8 mouse cellular contexts compared by ENCODE assay signal in the genomic region with DNA sequence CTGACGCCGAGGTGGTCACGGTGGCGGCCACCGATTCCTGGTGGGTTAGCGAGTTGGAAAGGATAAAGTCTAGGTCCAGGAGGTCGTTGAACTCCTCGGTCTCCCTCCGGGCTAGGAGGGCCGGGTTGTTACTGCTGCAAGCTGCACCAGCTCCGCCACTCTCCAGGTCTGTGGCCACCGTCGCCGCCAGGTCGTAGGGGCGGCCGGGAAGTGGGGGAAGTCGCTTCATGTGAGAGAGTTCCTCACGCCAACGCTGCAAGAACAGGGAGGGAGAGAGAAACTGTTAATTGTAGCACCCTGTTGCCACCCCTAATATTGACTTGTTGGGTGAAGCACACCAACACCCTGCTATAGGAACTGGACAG. TPM values are rescaled to one million over a fixed set of nuclear protein-coding genes. Genes with fewer than 3 reads are reported as not detected.
A peak's percentile ranks its signal among the peaks of the same experiment; 100 is the strongest.
DNase-seq lines count a peak whose midpoint lies in the region; ATAC-seq and TF ChIP-seq lines count a peak whose summit lies in the region.

No protein-coding gene starts in this region.

- H3K9ac ChIP-seq in forebrain, embryonic 11.5 days (ENCODE audit: low read length), result peak overlapping the region; percentile 35
- H3K9ac ChIP-seq in limb, embryonic 12.5 days (replicated peaks), result peak overlapping the region; percentile 59

- no peak for TF ChIP-seq POLR2A in myocyte (IDR thresholded peaks at IDR 0.05; ENCODE audit: insufficient read length, low read depth)

- intact Hi-C loops in left cerebral cortex, postnatal 10 days (cut with DNase I), result loop anchor here (2.0 to 5.0 kb wide), 4 partner anchors 282 to 962 kb away; no protein-coding TSS in a partner anchor

- no peak for ATAC-seq in forebrain, embryonic 11.5 days (replicated peaks; ENCODE audit: low FRiP score)
- ATAC-seq in limb, embryonic 12.5 days (ENCODE audit: insufficient number of reproducible peaks, insufficient read depth, low FRiP score, low TSS enrichment, low read depth), result no peak

- H3K27me3 ChIP-seq in forebrain, embryonic 11.5 days (ENCODE audit: control insufficient read depth, insufficient read depth, low read length), result peaks cover 28% of the 10 kb centered on the region
- peaks cover 45% of the 10 kb centered on the region for H3K27me3 ChIP-seq in limb, embryonic 12.5 days
- H3K27me3 ChIP-seq in myocyte (ENCODE audit: control insufficient read depth, insufficient read depth, insufficient read length), result no peaks in the 10 kb centered on the region

- peaks cover 32% of the 10 kb centered on the region for H3K79me2 ChIP-seq in myocyte (ENCODE audit: control insufficient read depth, insufficient read depth)

- peak overlapping the region; percentile 94 for H3K4me2 ChIP-seq in forebrain, embryonic 11.5 days (ENCODE audit: low read depth, low read length, severe bottlenecking)
- peak overlapping the region; percentile 91 for H3K4me2 ChIP-seq in limb, embryonic 12.5 days
- H3K4me2 ChIP-seq in myocyte (ENCODE audit: low read depth), result peak overlapping the region; percentile 79

- no peak overlapping the region for H3K27ac ChIP-seq in forebrain, embryonic 11.5 days (ENCODE audit: low read depth, low read length)
- H3K27ac ChIP-seq in limb, embryonic 12.5 days, result no peak overlapping the region

- peaks cover 11% of the 10 kb centered on the region for H3K4me1 ChIP-seq in forebrain, embryonic 11.5 days (replicated peaks; ENCODE audit: control insufficient read depth, insufficient read depth, low read length)
- H3K4me1 ChIP-seq in limb, embryonic 12.5 days (replicated peaks), result peaks cover 24% of the 10 kb centered on the region

- peak; percentile 45 for DNase-seq in embryo, embryonic 10.5 days (ENCODE audit: low spot score)
- no peak for DNase-seq in embryo, embryonic 9.5 days (ENCODE audit: extremely low spot score)
- peak; percentile 36 for DNase-seq in 3134 (ENCODE audit: extremely low read depth, insufficient read length, low spot score)
- no peak for DNase-seq in forebrain, embryonic 11.5 days (ENCODE audit: low spot score)
- no peak for DNase-seq in left cerebral cortex, postnatal 10 days (ENCODE audit: extremely low spot score in 1 of 2, low spot score in 2 of 2)
- no peak for DNase-seq in ovary, postnatal 36 days (ENCODE audit: low spot score)

- H3K4me3 ChIP-seq in forebrain, embryonic 11.5 days (ENCODE audit: low read depth, low read length), result peak overlapping the region; percentile 57
- H3K4me3 ChIP-seq in limb, embryonic 12.5 days (replicated peaks), result peak overlapping the region; percentile 62
- H3K4me3 ChIP-seq in myocyte, result peak overlapping the region; percentile 99

- no peaks in the 10 kb centered on the region for H3K9me3 ChIP-seq in forebrain, embryonic 11.5 days (ENCODE audit: control insufficient read depth, low read length)
- H3K9me3 ChIP-seq in limb, embryonic 12.5 days, result no peaks in the 10 kb centered on the region

- under 1% methylated on average over 20 of the region's 20 CpGs for WGBS in forebrain, embryonic 11.5 days
- under 1% methylated on average over 20 of the region's 20 CpGs for WGBS in limb, embryonic 12.5 days

- H3K36me3 ChIP-seq in forebrain, embryonic 11.5 days (ENCODE audit: control insufficient read depth, insufficient read depth, low read length), result no peaks in the 10 kb centered on the region
- no peaks in the 10 kb centered on the region for H3K36me3 ChIP-seq in limb, embryonic 12.5 days
- H3K36me3 ChIP-seq in myocyte (ENCODE audit: control insufficient read depth, insufficient read depth), result peaks cover 21% of the 10 kb centered on the region

- peak overlapping the region; percentile 79 for H3ac ChIP-seq in myocyte (ENCODE audit: control insufficient read depth, insufficient read length)

TF ChIP-seq in myocyte, 11 proteins besides CTCF, POLR2A, EP300 and RAD21:
- TF ChIP-seq REST (IDR thresholded peaks at IDR 0.05; ENCODE audit: insufficient read depth, insufficient read length) (no peak), CEBPB (IDR thresholded peaks at IDR 0.05; ENCODE audit: insufficient read depth, poor library complexity, severe bottlenecking) (no peak), MYOD1 (IDR thresholded peaks at IDR 0.05; ENCODE audit: control insufficient read depth in 1 of 3, insufficient read length in 2 of 3, low read depth in 2 of 3) (no peak), SRF (IDR thresholded peaks at IDR 0.05; ENCODE audit: control insufficient read depth, insufficient read length, low read depth) (no peak), POLR2AphosphoS2 (IDR thresholded peaks at IDR 0.05; ENCODE audit: insufficient read length, low read depth) (no peak), TCF3 (IDR thresholded peaks at IDR 0.05; ENCODE audit: insufficient read length, low read depth) (no peak), USF1 (IDR thresholded peaks at IDR 0.05; ENCODE audit: low read depth) (no peak), E2F4 (IDR thresholded peaks at IDR 0.05; ENCODE audit: insufficient read depth) (no peak)

RNA-seq across cellular contexts. Expression of gene Klf4, which starts 1.6 kb away (rescaled TPM):
- 2.0 and 2.3 TPM in 2 replicates for polyA plus RNA-seq in forebrain, embryonic 11.5 days (2014; fragmentation: Nextera tagmentation; extraction: Ambion mirVana)
- polyA plus RNA-seq in limb, embryonic 12.5 days (2016; fragmentation: Nextera tagmentation; extraction: Ambion mirVana), result 3.3 and 3.7 TPM in 2 replicates
- polyA plus RNA-seq in myocyte (2012; fragmentation: generic; extraction: Trizol), result 84.3 TPM
- total RNA-seq in left cerebral cortex, postnatal 10 days (2021), result 1 to 10 TPM; 5.8 to 6.8 TPM

Comparison
In these comparisons a context has a peak if more than half of its experiments do, and no peak if none do; other contexts are left out.
1. DNase-seq: peak in embryo, embryonic 10.5 days (single experiment) and 3134 (single experiment); none in embryo, embryonic 9.5 days (single experiment), forebrain, embryonic 11.5 days (single experiment), left cerebral cortex, postnatal 10 days (0 of 2) and ovary, postnatal 36 days (single experiment).
2. RNA of gene Klf4, which starts 1.6 kb away (polyA plus RNA-seq): 84.3 TPM in myocyte (single experiment); 3.3 to 3.7 TPM in limb, embryonic 12.5 days and 2.0 to 2.3 TPM in forebrain, embryonic 11.5 days; every median in the first group is over 10 times any median in the second.
3. Peak in every context shown above with its lines, with median percentiles within 50 percentile points of each other: H3K4me2 ChIP-seq and H3K4me3 ChIP-seq.